Mouse (Mus musculus) liver, embryonic 16.5 days (tissue): ENCODE data around the gene Gm17364. TPM values are rescaled to one million over a fixed set of nuclear protein-coding genes. Genes with fewer than 3 reads are reported as not detected.
"Not testable (repeated sequence)": the region's sequence is repeated elsewhere in the genome, so short reads cannot be mapped to it uniquely, and the experiment has no call there.

Source experiments
- ATAC-seq: fragments of 200-750 bp; cut with Nextera tagmentation; 2 replicates; pipeline ENCODE4 v1.8.0; 2017; ENCODE audit warnings: low read depth, mild to moderate bottlenecking, moderate number of reproducible peaks, moderate library complexity
- H3K27ac ChIP-seq: fragments of 300-500 bp; sonication (generic); 2 replicates; pipeline ENCODE4 v1.5.1; 2014; ENCODE audit warnings: mild to moderate bottlenecking, low read length
- H3K27me3 ChIP-seq: fragments of 300-500 bp; sonication (generic); 2 replicates; pipeline ENCODE4 v1.6.1; 2014; ENCODE audit warnings: low read depth, low read length, mixed read lengths; ENCODE audit not compliant: control insufficient read depth, insufficient read depth
- H3K36me3 ChIP-seq: fragments of 300-500 bp; sonication (generic); 2 replicates; pipeline ENCODE4 v1.6.1; 2014; ENCODE audit warnings: mild to moderate bottlenecking; ENCODE audit not compliant: control insufficient read depth, insufficient read depth
- H3K4me1 ChIP-seq: fragments of 300-500 bp; sonication (generic); 2 replicates; pipeline ENCODE4 v1.6.1; 2014; ENCODE audit warnings: low read depth, low read length, mixed read lengths; ENCODE audit not compliant: control insufficient read depth
- H3K4me2 ChIP-seq: fragments of 300-500 bp; sonication (generic); 2 replicates; pipeline ENCODE4 v1.6.1; 2014; ENCODE audit warnings: low read depth, low read length, mixed read lengths
- H3K4me3 ChIP-seq: fragments of 300-500 bp; sonication (generic); 2 replicates; pipeline ENCODE4 v1.5.1; 2014; ENCODE audit warnings: low read depth, mild to moderate bottlenecking, low read length
- H3K9ac ChIP-seq: fragments of 300-500 bp; sonication (generic); 2 replicates; pipeline ENCODE4 v1.6.1; 2014; ENCODE audit warnings: low read depth, low read length
- H3K9me3 ChIP-seq: fragments of 300-500 bp; sonication (generic); replicated peaks from 2 replicates; pipeline ENCODE4 v1.6.1; 2016; ENCODE audit warnings: low read length; ENCODE audit not compliant: control insufficient read depth
- WGBS: fragments of 180-500 bp; shearing (Covaris S2); extraction: QIAGEN DNeasy Blood & Tissue Kit; methylation state at CpG from one replicate; pipeline ENCODE4 v1.1.7; 2014; ENCODE audit not compliant: insufficient replicate concordance; 5-methylcytosine and 5-hydroxymethylcytosine counted together
- polyA plus RNA-seq: library from polyadenylated mRNA; unstranded; fragments of >200 nt; fragmentation: Nextera tagmentation; extraction: Ambion mirVana; gene quantifications from 2 replicates; pipeline ENCODE4 v1.2.1, GENCODE M21; 2015

Gm17364 gene
- polyA plus RNA-seq, 1 experiment from 2014 or later: not detected

DNA sequence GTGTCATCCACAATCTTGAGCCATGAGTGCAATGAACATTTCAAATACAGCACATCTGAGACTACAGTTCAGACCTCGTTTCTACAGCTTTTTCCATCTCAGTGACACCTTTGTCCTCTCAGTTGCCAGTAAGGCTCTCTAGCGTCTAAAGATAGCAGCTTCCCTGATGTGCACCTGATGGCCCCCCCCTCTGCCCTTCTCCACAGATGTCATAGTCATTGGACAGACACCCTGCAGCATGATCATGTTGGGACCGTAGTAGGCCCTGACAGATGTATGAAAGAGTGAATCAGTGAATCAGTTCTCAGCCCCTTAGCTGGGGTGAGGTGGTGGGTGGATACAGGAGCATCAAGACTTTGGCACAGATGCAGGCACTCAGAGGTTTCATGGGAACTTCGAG lies 15.9 kb downstream of the Gm17364 start:
- Histone ChIP-seq H3K27me3 (no peaks in the 10 kb centered on the region), H3K4me3 (no peak overlapping the region), H3K4me2 (no peak overlapping the region), H3K9ac (no peak overlapping the region), H3K36me3 (no peaks in the 10 kb centered on the region), H3K4me1 (no peaks in the 10 kb centered on the region; the same call in 1 of the 2 replicates), H3K27ac (no peak overlapping the region), H3K9me3 (no peaks in the 10 kb centered on the region)
- 63% methylated on average over 4 of the region's 4 CpGs for WGBS
- ATAC-seq: no peak

DNA sequence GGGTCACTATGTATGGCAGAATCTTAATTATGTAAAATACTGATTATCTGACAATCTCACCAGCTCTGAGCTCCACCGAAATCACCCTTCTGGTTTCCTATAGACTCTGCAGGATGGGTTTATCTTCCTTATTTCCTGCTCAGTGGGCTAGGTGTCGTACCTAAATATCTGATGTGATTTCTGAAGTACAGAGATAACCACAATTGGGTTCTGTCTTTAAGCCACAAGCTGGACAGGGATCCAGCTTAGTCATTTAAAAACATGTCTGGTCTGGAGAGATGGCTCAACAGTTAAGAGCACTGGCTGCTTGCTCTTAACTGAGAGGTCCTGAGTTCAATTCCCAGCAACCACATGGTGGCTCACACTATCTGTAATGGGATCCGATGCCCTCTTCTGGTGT lies 16.8 kb downstream of the Gm17364 start:
- no peak overlapping the region for H3K4me3 ChIP-seq
- no peaks in the 10 kb centered on the region; the same call in 1 of the 2 replicates for H3K4me1 ChIP-seq
- no peaks in the 10 kb centered on the region for H3K9me3 ChIP-seq
- H3K4me2 ChIP-seq: no peak overlapping the region
- no peaks in the 10 kb centered on the region for H3K36me3 ChIP-seq
- no peak for ATAC-seq
- 40% methylated on average over 3 of the region's 3 CpGs for WGBS
- H3K9ac ChIP-seq: no peak overlapping the region
- H3K27me3 ChIP-seq: no peaks in the 10 kb centered on the region
- no peak overlapping the region for H3K27ac ChIP-seq

DNA sequence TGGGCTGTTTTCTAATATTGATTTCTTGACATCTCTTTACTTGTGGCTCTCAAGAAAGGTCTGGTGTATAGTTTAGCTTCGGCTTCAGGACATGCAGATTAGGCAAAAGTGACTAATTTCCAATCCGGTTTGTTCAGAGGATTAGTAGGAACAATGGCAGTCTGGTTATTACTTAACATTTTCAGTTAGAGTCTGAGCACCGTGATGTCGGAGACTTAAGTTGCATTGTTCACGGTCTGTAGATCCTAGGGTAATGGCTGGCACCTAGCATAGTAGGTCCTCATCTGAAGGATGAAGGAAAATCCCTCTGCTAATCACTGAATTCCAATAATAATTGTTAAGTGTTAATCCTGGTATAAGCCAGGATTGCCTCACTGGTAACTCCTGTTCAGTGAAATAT lies 17.7 kb downstream of the Gm17364 start:
- Histone ChIP-seq H3K36me3 (no peaks in the 10 kb centered on the region), H3K4me3 (no peak overlapping the region), H3K27me3 (no peaks in the 10 kb centered on the region), H3K4me1 (peaks cover 2% of the 10 kb centered on the region), H3K27ac (no peak overlapping the region), H3K4me2 (no peak overlapping the region), H3K9ac (no peak overlapping the region), H3K9me3 (no peaks in the 10 kb centered on the region)
- 69% methylated on average over 5 of the region's 5 CpGs for WGBS
- ATAC-seq: no peak

DNA sequence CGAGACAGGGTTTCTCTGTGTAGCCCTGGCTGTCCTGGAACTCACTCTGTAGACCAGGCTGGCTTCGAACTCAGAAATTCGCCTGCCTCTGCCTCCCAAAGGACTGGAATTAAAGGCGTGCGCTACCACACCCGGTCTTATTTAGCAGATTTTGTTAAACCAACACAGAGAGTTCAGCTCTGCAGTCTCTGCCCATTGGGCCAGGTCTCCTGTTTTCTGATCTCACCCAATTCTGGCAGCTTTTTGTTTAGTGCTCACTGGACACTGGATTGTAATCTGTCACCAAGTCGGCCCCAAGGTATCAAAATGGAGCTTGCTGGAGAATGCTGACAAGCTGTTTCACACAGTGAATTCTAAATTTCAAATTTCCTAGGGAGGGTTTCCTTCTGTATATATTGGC lies 21.0 kb downstream of the Gm17364 start:
- Histone ChIP-seq H3K4me3 (no peak overlapping the region), H3K4me1 (peaks cover 15% of the 10 kb centered on the region), H3K9me3 (no peaks in the 10 kb centered on the region), H3K4me2 (no peak overlapping the region), H3K27me3 (no peaks in the 10 kb centered on the region), H3K36me3 (no peaks in the 10 kb centered on the region), H3K27ac (no peak overlapping the region), H3K9ac (no peak overlapping the region)
- ATAC-seq: no peak
- 70% methylated on average over 7 of the region's 7 CpGs for WGBS

DNA sequence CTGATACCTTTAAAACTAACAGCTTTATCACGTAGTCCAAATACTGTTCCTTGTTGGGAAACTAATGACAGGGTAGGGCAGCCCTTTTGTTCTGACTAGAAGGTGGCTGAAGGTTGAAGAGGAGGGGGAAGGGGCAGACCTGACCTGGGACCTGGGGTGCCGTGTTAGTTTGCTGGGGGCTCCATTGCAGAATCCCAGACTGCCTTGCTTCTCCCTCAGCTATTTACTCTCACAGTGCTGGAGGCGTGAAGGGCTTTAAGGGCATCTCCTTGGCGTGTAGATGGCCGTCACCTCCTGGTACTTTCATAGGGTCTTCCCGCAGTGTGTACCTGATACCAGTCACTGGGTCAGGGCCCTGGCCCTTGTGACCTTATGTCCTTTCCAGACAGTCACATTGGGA lies 21.6 kb downstream of the Gm17364 start:
- peak overlapping the region; percentile 6 for H3K27ac ChIP-seq
- WGBS: 71% methylated on average over 6 of the region's 6 CpGs
- no peak overlapping the region for H3K9ac ChIP-seq
- H3K27me3 ChIP-seq: no peaks in the 10 kb centered on the region
- H3K4me3 ChIP-seq: no peak overlapping the region
- no peak for ATAC-seq
- H3K4me1 ChIP-seq: peaks cover 15% of the 10 kb centered on the region
- H3K36me3 ChIP-seq: no peaks in the 10 kb centered on the region
- H3K4me2 ChIP-seq: no peak overlapping the region
- H3K9me3 ChIP-seq: no peaks in the 10 kb centered on the region

DNA sequence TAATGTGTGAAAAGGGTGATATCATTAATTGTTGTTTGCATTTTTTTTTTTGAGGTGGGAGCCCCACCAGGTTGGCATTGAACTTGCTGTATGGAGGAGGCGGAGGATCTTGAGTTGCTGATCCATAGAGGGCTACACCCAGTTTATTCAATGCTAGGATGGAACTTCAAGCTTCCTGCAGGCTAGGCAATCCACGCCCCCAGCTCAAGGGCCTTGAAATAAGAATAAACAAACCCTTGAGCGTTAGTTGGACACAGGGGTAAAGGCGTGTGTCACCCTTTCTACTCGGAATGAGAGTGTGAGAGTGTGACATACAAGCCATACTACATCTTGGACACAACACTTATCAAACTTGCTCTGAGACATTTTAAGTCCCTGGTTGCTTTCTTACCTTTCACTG lies 22.1 kb downstream of the Gm17364 start:
- no peak for ATAC-seq
- no peaks in the 10 kb centered on the region for H3K27me3 ChIP-seq
- no peak overlapping the region for H3K9ac ChIP-seq
- peaks cover 15% of the 10 kb centered on the region for H3K4me1 ChIP-seq
- no peak overlapping the region for H3K4me2 ChIP-seq
- H3K9me3 ChIP-seq: no peaks in the 10 kb centered on the region
- no peaks in the 10 kb centered on the region for H3K36me3 ChIP-seq
- 53% methylated on average over 5 of the region's 5 CpGs for WGBS
- H3K27ac ChIP-seq: peak overlapping the region; percentile 6
- no peak overlapping the region for H3K4me3 ChIP-seq

DNA sequence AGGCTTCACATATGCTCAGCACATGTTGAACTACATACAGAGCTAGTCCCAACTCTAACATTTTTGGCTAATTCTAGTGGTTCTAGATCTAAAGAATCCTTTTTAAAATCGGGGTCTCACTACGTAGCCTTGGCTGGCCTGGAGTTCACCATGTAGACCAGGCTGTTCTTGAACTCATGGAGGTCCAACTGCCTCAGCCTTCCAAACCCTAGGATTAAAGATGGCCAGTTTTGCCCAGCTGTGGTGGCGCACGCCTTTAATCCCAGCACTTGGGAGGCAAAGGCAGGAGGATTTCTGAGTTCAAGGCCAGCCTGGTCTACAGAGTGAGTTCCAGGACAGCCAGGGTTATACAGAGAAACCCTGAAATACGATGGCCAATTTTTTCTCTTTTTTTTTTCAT lies 22.5 kb downstream of the Gm17364 start:
- not testable (repeated sequence) for H3K9ac ChIP-seq, ATAC-seq, H3K27ac ChIP-seq, H3K36me3 ChIP-seq, H3K27me3 ChIP-seq, H3K4me3 ChIP-seq, H3K9me3 ChIP-seq
- H3K4me2 ChIP-seq: peak overlapping the region; percentile 91
- peaks cover 15% of the 10 kb centered on the region for H3K4me1 ChIP-seq
- WGBS: 77% methylated on average over 5 of the region's 5 CpGs

DNA sequence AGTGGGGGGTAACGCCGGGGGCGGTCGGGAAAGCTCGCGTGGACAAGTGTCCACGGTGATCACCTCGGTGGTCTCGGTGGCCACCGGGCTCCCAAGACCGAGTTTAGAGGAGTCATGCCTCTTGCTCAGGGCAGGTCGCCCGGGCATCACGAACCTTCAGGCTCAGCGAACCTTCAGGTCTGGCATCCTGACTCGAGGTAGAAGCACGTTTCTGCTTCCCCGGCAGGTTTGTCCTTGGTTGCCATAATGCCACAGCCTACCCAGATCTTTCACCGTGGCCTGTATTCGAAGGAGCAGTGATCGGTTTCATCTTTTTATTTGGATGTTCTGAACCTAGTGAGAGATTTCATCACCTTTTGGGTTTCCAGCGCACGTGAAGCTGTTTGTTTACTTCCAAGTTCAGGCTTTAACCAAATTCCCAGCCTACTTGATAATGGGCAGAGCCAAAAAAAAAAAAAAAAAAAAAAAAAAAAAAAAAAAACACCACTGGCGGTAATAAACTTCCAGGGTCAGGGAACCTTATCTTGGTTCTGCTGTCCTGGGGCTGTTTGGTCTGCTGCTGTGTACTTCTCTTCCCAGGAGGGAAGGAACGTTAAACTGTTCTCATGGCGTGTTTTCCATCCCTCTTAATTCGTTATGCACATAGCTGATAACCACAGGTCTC lies 23.3 kb downstream of the Gm17364 start:
- Histone ChIP-seq H3K27ac (peak overlapping the region; percentile 89), H3K4me2 (peak overlapping the region; percentile 91), H3K9me3 (no peaks in the 10 kb centered on the region), H3K4me3 (peak overlapping the region; percentile 93), H3K27me3 (no peaks in the 10 kb centered on the region), H3K36me3 (no peaks in the 10 kb centered on the region), H3K9ac (peak overlapping the region; percentile 87), H3K4me1 (peaks cover 15% of the 10 kb centered on the region)
- ATAC-seq: no peak
- WGBS: under 1% methylated on average over 27 of the region's 27 CpGs

DNA sequence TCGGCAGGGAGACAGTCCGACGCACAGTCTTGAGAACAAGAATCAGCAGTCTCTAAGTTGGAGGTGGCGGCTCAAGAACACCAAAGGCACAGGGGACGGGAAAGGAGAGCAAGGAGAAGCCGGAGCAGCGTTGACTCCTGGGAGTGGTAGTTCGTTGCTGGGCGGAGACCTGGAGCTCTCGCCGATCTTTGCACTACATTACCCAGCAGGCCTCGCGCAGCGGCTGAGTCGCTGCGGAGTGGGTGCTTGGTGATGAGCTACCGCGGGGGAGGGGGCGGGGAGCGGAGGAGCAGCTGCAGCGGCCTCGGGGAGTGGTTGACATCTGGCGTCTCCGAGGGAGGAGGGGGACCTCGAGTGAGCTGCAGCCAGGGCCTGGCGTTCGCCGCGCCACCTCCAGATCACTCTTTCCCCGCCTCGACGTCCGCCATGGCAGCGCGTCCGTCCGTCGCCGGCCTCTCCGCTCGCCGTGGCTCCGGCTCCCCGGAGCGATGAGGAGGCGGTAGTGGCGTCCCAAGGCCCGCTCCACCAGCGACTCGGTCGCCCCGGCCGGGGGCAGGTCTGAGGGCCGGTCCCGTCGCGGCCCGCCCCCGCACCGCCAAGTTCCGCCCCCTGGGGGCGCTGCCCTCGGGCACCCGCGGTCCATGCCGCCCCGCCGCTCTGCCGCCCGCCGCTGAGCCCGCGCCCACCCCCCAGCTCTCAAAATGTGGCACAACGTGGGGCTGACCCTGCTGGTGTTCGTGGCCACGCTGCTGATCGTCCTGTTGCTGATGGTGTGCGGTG lies 24.0 kb downstream of the Gm17364 start, which contains the start of gene Smim13:
Smim13 (plus strand) TSS at position 307 of the 780 bp plus-strand sequence.
- Histone ChIP-seq H3K4me3 (peak within 1 kb of the TSS; percentile 93), H3K4me1 (peaks cover 15% of the 10 kb centered on the region), H3K9me3 (no peaks in the 10 kb centered on the region), H3K27me3 (no peaks in the 10 kb centered on the region), H3K27ac (peak within 1 kb of the TSS; percentile 89), H3K4me2 (peak within 1 kb of the TSS; percentile 91), H3K36me3 (no peaks in the 10 kb centered on the region), H3K9ac (peak within 1 kb of the TSS; percentile 87)
- WGBS: under 1% methylated on average over 67 of the region's 78 CpGs
- ATAC-seq: peak; percentile 97
